Mouse (Mus musculus): ENCODE measurements around the gene Kcnh1. TPM values are rescaled to one million over a fixed set of nuclear protein-coding genes. Genes with fewer than 3 reads are reported as not detected.

Kcnh1 gene
- polyA plus RNA-seq, 1 experiment from 2014 or later, result 2.3 TPM

DNA sequence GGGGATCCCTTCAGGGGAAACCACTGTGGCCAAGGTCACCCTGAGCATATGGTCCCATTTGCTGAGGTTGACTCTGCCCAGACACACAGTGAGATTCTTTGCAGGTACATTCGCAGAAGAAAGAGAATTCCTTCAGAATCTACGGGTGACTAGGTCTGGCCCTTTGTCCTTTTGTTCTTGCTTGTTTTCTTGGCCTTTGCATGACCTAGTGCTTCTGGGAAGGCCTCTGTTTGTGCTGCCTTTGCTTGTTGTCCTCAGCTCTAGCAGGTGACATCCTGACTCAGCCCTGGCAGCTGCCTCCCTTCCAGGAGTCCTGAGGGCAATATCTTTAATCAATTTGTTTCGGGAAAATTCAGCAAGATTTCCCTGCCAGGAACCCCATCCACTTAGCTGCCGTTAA lies 264.4 kb downstream of the Kcnh1 start:
- Histone ChIP-seq H3K9ac (no peak overlapping the region), H3K27me3 (replicated peaks) (no peaks in the 10 kb centered on the region), H3K9me3 (no peaks in the 10 kb centered on the region), H3K4me2 (replicated peaks) (no peak overlapping the region), H3K4me3 (no peak overlapping the region), H3K4me1 (0 out of 2 replicates have a peak, but pooled peaks cover 7% of the 10 kb centered on the region), H3K36me3 (no peaks in the 10 kb centered on the region), H3K27ac (no peak overlapping the region)
- 50% methylated on average over 4 of the region's 4 CpGs for WGBS
- ATAC-seq (ENCODE audit: low FRiP score, low read depth), result no peak

DNA sequence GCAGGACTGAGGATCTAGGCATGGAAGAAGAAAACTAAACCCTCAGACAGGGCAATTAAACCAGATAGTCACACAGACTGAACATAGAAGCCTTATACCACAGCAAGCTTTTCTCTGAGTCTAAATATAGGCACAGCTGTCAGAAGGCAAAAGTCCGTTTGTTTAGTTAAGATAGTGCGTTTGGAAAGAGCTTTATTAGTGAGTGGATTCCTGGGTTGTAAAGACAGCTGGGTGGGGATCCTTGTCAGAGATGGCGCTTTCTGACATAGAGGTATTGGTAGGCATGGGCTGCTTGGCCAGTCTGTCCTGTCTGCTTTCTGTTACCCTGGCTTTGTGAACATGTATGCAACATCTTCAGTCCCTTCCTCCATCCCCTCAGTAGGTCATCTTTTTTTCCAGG lies 266.5 kb downstream of the Kcnh1 start:
- H3K36me3 ChIP-seq, result no peaks in the 10 kb centered on the region
- no peak overlapping the region for H3K4me3 ChIP-seq
- H3K27me3 ChIP-seq (replicated peaks), result no peaks in the 10 kb centered on the region
- no peak overlapping the region for H3K27ac ChIP-seq
- ATAC-seq (ENCODE audit: low FRiP score, low read depth), result no peak
- WGBS, result 64% methylated on average over 3 of the region's 3 CpGs
- 0 out of 2 replicates have a peak, but pooled peaks cover 7% of the 10 kb centered on the region for H3K4me1 ChIP-seq
- no peak overlapping the region for H3K4me2 ChIP-seq (replicated peaks)
- no peak overlapping the region for H3K9ac ChIP-seq
- no peaks in the 10 kb centered on the region for H3K9me3 ChIP-seq

DNA sequence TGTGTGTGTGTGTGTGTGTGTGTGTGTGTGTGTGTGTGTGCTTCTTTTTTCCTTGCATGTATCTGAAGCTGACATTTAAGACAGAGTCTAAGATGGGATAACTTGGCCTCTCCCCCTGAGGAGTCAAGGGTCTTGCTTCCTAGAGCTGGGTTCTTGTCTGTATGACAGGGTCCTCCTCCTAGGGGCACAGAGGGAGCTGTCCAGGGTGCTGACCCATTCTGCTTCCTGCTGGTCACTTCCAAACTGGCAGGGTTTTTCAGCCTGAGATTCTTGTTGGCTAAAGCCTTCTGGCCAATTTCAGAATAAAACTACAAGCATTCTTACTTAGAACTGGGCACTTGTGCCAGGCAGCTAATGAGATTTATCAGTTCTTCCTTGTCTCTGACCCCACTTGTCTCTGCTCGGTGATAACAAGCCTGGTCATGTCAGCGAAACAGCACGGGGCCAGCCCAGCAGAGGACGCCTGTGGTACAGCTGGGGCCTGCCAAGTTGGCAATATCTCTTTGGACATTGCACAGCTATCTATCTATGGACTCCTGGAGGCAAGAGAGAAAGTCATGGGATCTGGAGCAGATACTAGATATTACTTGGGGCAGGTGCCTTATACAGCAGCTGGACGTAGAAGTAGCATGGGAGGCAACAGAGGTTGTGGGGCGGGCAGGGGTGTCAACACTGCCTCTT lies 267.1 kb downstream of the Kcnh1 start:
- Histone ChIP-seq H3K36me3 (no peaks in the 10 kb centered on the region), H3K27me3 (replicated peaks) (no peaks in the 10 kb centered on the region), H3K27ac (no peak overlapping the region), H3K4me2 (replicated peaks) (no peak overlapping the region), H3K9ac (no peak overlapping the region), H3K9me3 (no peaks in the 10 kb centered on the region), H3K4me1 (0 out of 2 replicates have a peak, but pooled peaks cover 7% of the 10 kb centered on the region), H3K4me3 (no peak overlapping the region)
- no peak for ATAC-seq (ENCODE audit: low FRiP score, low read depth)
- 90% methylated on average over 6 of the region's 6 CpGs for WGBS

DNA sequence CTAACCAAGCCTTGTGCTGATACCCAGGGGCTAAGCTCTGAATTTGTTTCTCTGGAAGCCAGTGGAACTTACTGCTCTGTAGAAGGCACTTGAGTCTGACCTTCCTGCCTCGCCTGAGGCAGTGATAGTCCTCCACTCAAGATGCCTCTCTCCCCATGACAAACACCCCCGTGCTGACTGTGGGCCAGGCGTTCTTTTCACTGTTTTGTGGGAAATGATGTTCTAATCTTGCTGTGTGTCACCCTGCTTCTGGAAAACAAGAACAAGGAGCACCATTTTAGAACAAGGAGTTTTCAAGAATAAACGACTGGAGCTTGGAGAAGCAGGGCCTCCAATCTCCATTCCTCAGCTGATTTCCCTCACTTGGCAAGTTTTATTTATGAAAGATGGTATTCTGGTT lies 273.2 kb downstream of the Kcnh1 start:
- Histone ChIP-seq H3K4me3 (no peak overlapping the region), H3K9ac (no peak overlapping the region), H3K4me2 (replicated peaks) (no peak overlapping the region), H3K27me3 (replicated peaks) (no peaks in the 10 kb centered on the region), H3K36me3 (no peaks in the 10 kb centered on the region), H3K4me1 (no peaks in the 10 kb centered on the region), H3K27ac (no peak overlapping the region), H3K9me3 (no peaks in the 10 kb centered on the region)
- ATAC-seq (ENCODE audit: low FRiP score, low read depth), result no peak
- WGBS, result 77% methylated on average over 4 of the region's 4 CpGs

DNA sequence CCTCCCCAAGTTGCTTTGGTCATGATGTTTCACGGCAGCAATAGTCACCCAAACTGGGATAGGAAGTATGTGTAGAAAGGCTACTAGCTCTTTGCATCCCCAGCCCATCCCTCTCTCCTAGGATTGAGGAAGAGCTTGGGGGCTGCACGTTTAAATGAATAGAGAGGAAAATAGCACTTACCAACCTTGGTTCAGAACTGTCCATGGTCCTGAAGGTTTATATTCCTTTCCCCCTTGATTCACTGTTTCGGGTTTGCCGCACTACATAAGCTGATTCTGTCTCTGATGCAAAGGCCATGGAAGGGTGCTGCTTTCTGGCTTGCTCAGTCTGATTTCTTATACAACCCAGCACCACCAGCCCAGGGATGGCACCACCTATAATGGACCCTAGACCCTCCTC lies 281.8 kb downstream of the Kcnh1 start:
- H3K4me1 ChIP-seq, result no peaks in the 10 kb centered on the region
- no peak overlapping the region for H3K4me2 ChIP-seq (replicated peaks)
- 59% methylated on average over 4 of the region's 4 CpGs for WGBS
- no peaks in the 10 kb centered on the region for H3K27me3 ChIP-seq (replicated peaks)
- H3K9ac ChIP-seq, result no peak overlapping the region
- ATAC-seq (ENCODE audit: low FRiP score, low read depth), result no peak
- no peak overlapping the region for H3K27ac ChIP-seq
- H3K4me3 ChIP-seq, result no peak overlapping the region
- no peaks in the 10 kb centered on the region for H3K9me3 ChIP-seq
- no peaks in the 10 kb centered on the region for H3K36me3 ChIP-seq

DNA sequence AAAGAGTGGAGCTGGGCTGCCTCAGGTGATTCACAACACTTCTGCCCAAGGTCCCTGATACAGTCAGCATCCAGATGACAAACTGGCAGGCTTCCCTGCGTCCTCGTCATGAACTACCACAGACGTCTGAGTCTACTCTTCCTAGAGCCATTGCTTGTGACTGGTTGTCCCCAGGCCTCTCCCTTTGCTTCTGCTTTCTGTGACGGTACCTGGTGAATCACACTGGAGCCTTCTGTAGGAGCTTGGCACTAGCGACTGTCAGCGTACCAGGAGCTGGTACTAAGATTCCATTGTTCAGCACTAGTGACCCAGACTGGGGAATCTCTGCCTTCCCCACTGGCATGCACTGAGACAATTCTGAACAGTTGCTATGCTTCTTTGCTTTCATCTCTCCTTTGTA lies 282.6 kb downstream of the Kcnh1 start:
- Histone ChIP-seq H3K36me3 (no peaks in the 10 kb centered on the region), H3K4me1 (no peaks in the 10 kb centered on the region), H3K4me2 (replicated peaks) (no peak overlapping the region), H3K9me3 (no peaks in the 10 kb centered on the region), H3K27ac (no peak overlapping the region), H3K4me3 (no peak overlapping the region), H3K9ac (no peak overlapping the region), H3K27me3 (replicated peaks) (no peaks in the 10 kb centered on the region)
- 90% methylated on average over 6 of the region's 6 CpGs for WGBS
- ATAC-seq (ENCODE audit: low FRiP score, low read depth), result no peak

DNA sequence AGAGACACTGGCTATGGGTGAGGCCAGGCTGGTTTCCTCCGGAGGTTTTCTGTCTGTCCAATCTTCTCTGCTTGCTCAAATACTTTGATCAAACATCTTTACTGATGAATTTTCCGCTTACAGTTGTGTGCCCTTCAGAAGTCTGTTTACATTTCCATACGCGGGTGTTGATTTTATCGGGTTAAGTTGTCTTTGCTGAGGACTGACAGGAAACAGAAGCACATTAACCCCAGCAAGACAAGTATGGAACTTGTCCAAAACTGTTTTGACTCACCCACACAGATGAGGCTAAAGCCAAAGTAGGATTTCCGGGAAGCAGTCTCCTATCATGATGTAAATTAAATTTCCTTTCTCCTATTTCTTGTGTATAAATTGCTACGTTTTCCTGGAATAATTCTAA lies 286.1 kb downstream of the Kcnh1 start:
- no peak for ATAC-seq (ENCODE audit: low FRiP score, low read depth)
- H3K4me1 ChIP-seq, result no peaks in the 10 kb centered on the region
- WGBS, result 81% methylated on average over 7 of the region's 7 CpGs

DNA sequence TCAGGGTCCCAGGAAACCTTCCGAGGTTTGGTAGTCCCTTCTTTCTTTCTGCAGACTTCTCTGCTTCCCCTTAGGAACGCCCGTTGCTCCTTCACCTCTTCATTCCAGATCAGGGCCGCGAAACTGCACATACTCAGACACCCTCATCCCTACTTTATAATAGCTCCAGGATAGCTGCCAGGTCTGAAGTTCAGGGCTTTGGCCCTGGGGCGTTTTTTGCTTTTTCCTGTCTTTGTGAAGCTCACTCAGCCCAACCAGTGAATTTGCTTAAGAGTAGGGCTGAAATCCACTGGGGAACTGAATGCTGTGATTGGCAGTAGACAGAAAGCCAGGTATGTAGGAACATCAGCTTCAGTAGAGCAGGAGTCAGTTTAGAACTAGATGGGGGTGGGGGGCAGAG lies 287.0 kb downstream of the Kcnh1 start:
- H3K4me1 ChIP-seq, result no peaks in the 10 kb centered on the region
- ATAC-seq (ENCODE audit: low FRiP score, low read depth), result no peak
- no peak overlapping the region for H3K4me2 ChIP-seq (replicated peaks)
- H3K36me3 ChIP-seq, result no peaks in the 10 kb centered on the region
- no peaks in the 10 kb centered on the region for H3K27me3 ChIP-seq (replicated peaks)
- H3K27ac ChIP-seq, result no peak overlapping the region
- no peak overlapping the region for H3K4me3 ChIP-seq
- no peaks in the 10 kb centered on the region for H3K9me3 ChIP-seq
- no peak overlapping the region for H3K9ac ChIP-seq
- WGBS, result 82% methylated on average over 6 of the region's 6 CpGs

More for the DNA sequence above, 286.1 kb downstream of the Kcnh1 start:
- Histone ChIP-seq H3K4me2 (replicated peaks) (no peak overlapping the region), H3K27ac (no peak overlapping the region), H3K9ac (no peak overlapping the region), H3K4me3 (no peak overlapping the region), H3K9me3 (no peaks in the 10 kb centered on the region), H3K36me3 (no peaks in the 10 kb centered on the region), H3K27me3 (replicated peaks) (no peaks in the 10 kb centered on the region)

DNA sequence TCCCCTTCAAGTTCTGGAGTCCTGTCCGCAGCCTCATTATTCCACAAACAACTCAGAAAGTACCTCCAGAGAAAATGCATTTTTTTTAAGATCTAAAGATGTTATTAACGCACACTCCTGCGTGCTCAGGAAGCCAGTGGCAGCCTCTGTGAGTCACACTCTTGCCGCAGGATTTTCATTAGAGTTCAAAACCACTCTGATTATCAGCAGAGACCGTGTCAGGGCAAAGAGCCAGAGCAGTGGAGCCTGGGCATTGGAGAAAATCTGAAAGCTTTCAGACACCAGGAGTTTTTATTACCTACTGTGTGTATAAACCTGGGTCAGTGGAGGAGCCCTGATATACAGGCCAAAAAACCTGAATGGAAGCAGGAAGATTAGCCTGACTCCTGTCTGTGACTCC lies 287.6 kb downstream of the Kcnh1 start:
- Histone ChIP-seq H3K27me3 (replicated peaks) (no peaks in the 10 kb centered on the region), H3K27ac (no peak overlapping the region), H3K36me3 (no peaks in the 10 kb centered on the region), H3K9ac (no peak overlapping the region), H3K4me2 (replicated peaks) (no peak overlapping the region), H3K9me3 (no peaks in the 10 kb centered on the region), H3K4me1 (no peaks in the 10 kb centered on the region), H3K4me3 (no peak overlapping the region)
- no peak for ATAC-seq (ENCODE audit: low FRiP score, low read depth)
- 90% methylated on average over 5 of the region's 5 CpGs for WGBS

DNA sequence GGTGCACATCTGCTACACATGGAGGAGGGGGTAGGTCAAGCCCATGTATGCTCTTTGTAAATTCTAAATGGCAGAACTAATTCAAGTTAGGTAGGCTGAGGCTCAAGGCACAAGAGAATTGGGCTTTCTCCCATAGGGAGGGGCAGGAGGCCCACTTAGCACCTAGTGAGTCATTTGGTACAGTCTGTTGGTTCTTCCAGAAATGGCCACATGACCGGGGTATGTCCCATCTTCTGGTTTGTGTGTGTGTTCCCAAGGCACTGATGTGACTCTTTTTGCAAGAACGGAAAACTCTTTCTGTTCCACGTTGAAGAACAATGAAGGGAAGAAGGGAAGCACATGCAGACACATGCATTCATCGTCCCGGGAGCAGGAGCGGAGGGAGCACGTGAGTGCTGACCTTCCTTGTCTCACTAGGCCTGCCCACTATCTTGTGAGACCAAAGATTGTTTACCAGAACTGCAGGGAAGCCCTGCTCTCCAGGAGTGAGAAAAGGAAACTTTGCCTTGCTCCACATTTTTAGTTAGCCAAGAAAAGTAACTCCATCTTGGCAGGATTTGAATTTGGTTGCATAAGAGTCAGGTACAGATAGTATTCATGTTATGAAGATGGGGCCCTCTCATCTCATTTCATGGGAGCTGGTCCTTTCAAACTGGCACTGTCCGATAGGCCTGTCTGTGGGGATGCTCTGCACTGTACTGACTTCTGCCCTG lies 289.7 kb downstream of the Kcnh1 start:
- Histone ChIP-seq H3K9me3 (no peaks in the 10 kb centered on the region), H3K36me3 (no peaks in the 10 kb centered on the region), H3K4me2 (replicated peaks) (no peak overlapping the region), H3K4me3 (no peak overlapping the region), H3K4me1 (no peaks in the 10 kb centered on the region), H3K27me3 (replicated peaks) (no peaks in the 10 kb centered on the region), H3K27ac (no peak overlapping the region), H3K9ac (no peak overlapping the region)
- no peak for ATAC-seq (ENCODE audit: low FRiP score, low read depth)
- 83% methylated on average over 8 of the region's 8 CpGs for WGBS

DNA sequence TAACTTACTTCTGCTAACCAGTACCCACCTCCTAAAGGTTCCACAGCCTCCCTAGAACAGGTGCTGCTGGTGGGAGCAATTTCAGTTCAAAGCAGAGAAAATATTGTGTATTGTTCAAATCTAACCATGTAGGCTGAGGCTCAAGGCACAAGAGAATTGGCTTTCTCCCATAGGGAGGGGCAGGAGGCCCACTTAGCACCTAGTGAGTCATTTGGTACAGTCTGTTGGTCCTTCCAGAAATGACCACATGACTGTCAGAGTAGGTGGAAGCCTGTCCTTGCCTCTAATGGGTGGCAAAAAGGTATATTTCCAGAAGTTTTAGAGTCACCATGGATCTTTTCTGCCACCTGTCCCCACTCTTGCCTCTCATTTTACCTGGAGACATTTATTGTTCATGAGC lies 290.9 kb downstream of the Kcnh1 start:
- no peaks in the 10 kb centered on the region for H3K36me3 ChIP-seq
- H3K27ac ChIP-seq, result no peak overlapping the region
- no peaks in the 10 kb centered on the region for H3K27me3 ChIP-seq (replicated peaks)
- no peak overlapping the region for H3K4me2 ChIP-seq (replicated peaks)
- H3K9ac ChIP-seq, result no peak overlapping the region
- no peaks in the 10 kb centered on the region for H3K9me3 ChIP-seq
- no peaks in the 10 kb centered on the region for H3K4me1 ChIP-seq
- no peak overlapping the region for H3K4me3 ChIP-seq
- ATAC-seq (ENCODE audit: low FRiP score, low read depth), result no peak

DNA sequence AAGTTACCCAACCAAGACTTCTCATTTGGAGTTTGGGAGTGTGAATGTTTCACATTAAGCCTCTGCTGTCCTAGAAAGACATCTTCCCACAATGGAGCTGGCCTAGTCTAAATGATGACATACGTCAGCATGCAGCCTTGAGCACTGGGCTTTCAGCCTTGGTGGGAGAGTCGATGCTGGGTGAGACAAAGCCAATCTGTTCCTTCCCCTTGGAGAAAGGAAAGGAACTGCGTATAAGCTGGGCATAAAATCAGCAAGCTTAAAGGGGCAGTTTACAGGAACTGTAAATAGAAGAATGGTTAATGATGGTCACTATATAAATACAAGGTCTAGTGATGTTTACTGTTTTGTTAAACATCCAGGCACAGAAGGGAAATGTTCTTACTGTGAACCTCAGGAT lies 294.5 kb downstream of the Kcnh1 start:
- no peak overlapping the region for H3K4me2 ChIP-seq (replicated peaks)
- H3K36me3 ChIP-seq, result no peaks in the 10 kb centered on the region
- no peak overlapping the region for H3K27ac ChIP-seq
- H3K9ac ChIP-seq, result no peak overlapping the region
- H3K9me3 ChIP-seq, result no peaks in the 10 kb centered on the region
- ATAC-seq (ENCODE audit: low FRiP score, low read depth), result no peak
- no peak overlapping the region for H3K4me3 ChIP-seq
- H3K27me3 ChIP-seq (replicated peaks), result no peaks in the 10 kb centered on the region
- H3K4me1 ChIP-seq, result no peaks in the 10 kb centered on the region
- 83% methylated on average over 3 of the region's 3 CpGs for WGBS

DNA sequence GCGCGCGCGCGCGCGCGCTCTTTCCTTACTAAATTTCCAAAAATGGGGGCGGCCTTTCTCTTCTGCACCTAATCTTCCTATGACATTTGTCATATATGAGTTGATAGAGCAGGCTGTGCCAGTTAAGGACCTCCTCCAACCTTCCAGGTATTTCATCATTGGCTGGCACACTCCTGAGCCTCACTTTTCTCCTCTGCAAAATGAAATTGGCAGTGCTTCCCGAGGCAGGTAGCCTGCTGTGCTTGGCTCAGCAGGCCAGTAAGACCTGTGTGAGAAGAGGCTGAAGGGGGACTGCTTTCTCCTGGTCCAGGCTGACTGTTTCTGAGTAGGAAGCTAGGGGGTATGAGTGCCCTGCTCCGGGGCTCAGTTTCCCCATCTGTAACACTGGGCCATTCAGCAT lies 297.0 kb downstream of the Kcnh1 start:
- Histone ChIP-seq H3K4me1 (no peaks in the 10 kb centered on the region), H3K4me2 (replicated peaks) (no peak overlapping the region), H3K27ac (no peak overlapping the region), H3K36me3 (no peaks in the 10 kb centered on the region), H3K27me3 (replicated peaks) (no peaks in the 10 kb centered on the region), H3K9me3 (no peaks in the 10 kb centered on the region), H3K9ac (no peak overlapping the region), H3K4me3 (no peak overlapping the region)
- WGBS, result 94% methylated on average over 11 of the region's 11 CpGs
- ATAC-seq (ENCODE audit: low FRiP score, low read depth), result no peak
